Mouse (Mus musculus) midbrain, embryonic 11.5 days (tissue): ENCODE results near the gene Acat2. TPM values are rescaled to one million over a fixed set of nuclear protein-coding genes. Genes with fewer than 3 reads are reported as not detected.
"Not testable (repeated sequence)": the region's sequence is repeated elsewhere in the genome, so short reads cannot be mapped to it uniquely, and the experiment has no call there.

Source experiments
- ATAC-seq: fragments of 200-750 bp; cut with Nextera tagmentation; 2 replicates; pipeline ENCODE4 v1.8.0; 2017; ENCODE audit warnings: moderate TSS enrichment, moderate library complexity; ENCODE audit not compliant: low FRiP score
- DNase-seq: peaks from one replicate; pipeline ENCODE4 v3.0.0; 2015; ENCODE audit warnings: low spot score; ENCODE audit errors: missing footprints
- H3K27ac ChIP-seq: fragments of 300-500 bp; sonication (generic); 2 replicates; pipeline ENCODE4 v1.5.1; 2014; ENCODE audit warnings: low read depth, low read length
- H3K27me3 ChIP-seq: fragments of 300-500 bp; sonication (generic); 2 replicates; pipeline ENCODE4 v1.6.1; 2014; ENCODE audit warnings: mild to moderate bottlenecking, low read length, moderate library complexity, mixed read lengths; ENCODE audit not compliant: control insufficient read depth, insufficient read depth
- H3K36me3 ChIP-seq: fragments of 300-500 bp; sonication (generic); 2 replicates; pipeline ENCODE4 v1.6.1; 2014; ENCODE audit warnings: mild to moderate bottlenecking, low read length, moderate library complexity, mixed read lengths; ENCODE audit not compliant: control insufficient read depth, insufficient read depth
- H3K4me1 ChIP-seq: fragments of 300-500 bp; sonication (generic); 2 replicates; pipeline ENCODE4 v1.6.1; 2014; ENCODE audit warnings: low read length; ENCODE audit not compliant: control insufficient read depth, insufficient read depth
- H3K4me2 ChIP-seq: fragments of 300-500 bp; sonication (generic); 2 replicates; pipeline ENCODE4 v1.6.1; 2014; ENCODE audit warnings: mild to moderate bottlenecking, moderate library complexity
- H3K4me3 ChIP-seq: fragments of 300-500 bp; sonication (generic); 2 replicates; pipeline ENCODE4 v1.5.1; 2014; ENCODE audit warnings: low read depth, low read length
- H3K9ac ChIP-seq: fragments of 300-500 bp; sonication (generic); 2 replicates; pipeline ENCODE4 v1.6.1; 2014; ENCODE audit warnings: low read length
- H3K9me3 ChIP-seq: fragments of 300-500 bp; sonication (generic); 2 replicates; pipeline ENCODE4 v1.6.1; 2016; ENCODE audit warnings: low read length; ENCODE audit not compliant: control insufficient read depth
- WGBS: fragments of 180-500 bp; shearing (Covaris S2); extraction: QIAGEN DNeasy Blood & Tissue Kit; methylation state at CpG from one replicate; pipeline ENCODE4 v1.1.7; 2014; 5-methylcytosine and 5-hydroxymethylcytosine counted together
- polyA plus RNA-seq: library from polyadenylated mRNA; unstranded; fragments of >200 nt; fragmentation: Nextera tagmentation; extraction: Ambion mirVana; gene quantifications from 2 replicates; pipeline ENCODE4 v1.2.1, GENCODE M21; 2014

The Acat2 gene
- polyA plus RNA-seq = 370 and 373 TPM in 2 replicates

GRCm38 (mm10) chr17:12960331-12960873 is at the start of gene Acat2:
Gene Acat2 (minus strand): TSS chr17:12960747.
- DNase-seq = peak; percentile 99
- peak within 1 kb of the TSS; percentile 68 for H3K4me3 ChIP-seq
- peak within 1 kb of the TSS; percentile 69 for H3K4me2 ChIP-seq
- no peaks in the 10 kb centered on the region for H3K9me3 ChIP-seq
- peak; percentile 99 for ATAC-seq
- H3K27ac ChIP-seq = peak within 1 kb of the TSS; percentile 75
- peaks cover 3% of the 10 kb centered on the region; the same call in 1 of the 2 replicates for H3K36me3 ChIP-seq
- no peaks in the 10 kb centered on the region for H3K27me3 ChIP-seq
- whole genome bisulfite sequencing = under 1% methylated on average over 42 of the region's 42 CpGs
- H3K4me1 ChIP-seq = peaks cover 7% of the 10 kb centered on the region
- H3K9ac ChIP-seq = peak within 1 kb of the TSS; percentile 70

- no peak for ATAC-seq
Observed at GRCm38 (mm10) chr17:13009887-13010286, 49.3 kb upstream of the Acat2 start.

GRCm38 (mm10) chr17:13008528-13008927 is 48.0 kb upstream of the Acat2 start:
- peaks cover 4% of the 10 kb centered on the region; the same call in 1 of the 2 replicates for H3K36me3 ChIP-seq
- H3K9me3 ChIP-seq = no peaks in the 10 kb centered on the region
- H3K27ac ChIP-seq = 0 out of 2 replicates have a peak overlapping the region, but pooled peaks have one; percentile 65
- peak overlapping the region; percentile 74 for H3K9ac ChIP-seq
- no peak for DNase-seq
- ATAC-seq = peak; percentile 3; the same call in 1 of the 2 replicates
- peak overlapping the region; percentile 78 for H3K4me3 ChIP-seq
- peaks cover 7% of the 10 kb centered on the region for H3K4me1 ChIP-seq
- no peaks in the 10 kb centered on the region for H3K27me3 ChIP-seq
- WGBS = 2% methylated on average over 10 of the region's 10 CpGs
- peak overlapping the region; percentile 83 for H3K4me2 ChIP-seq

More at GRCm38 (mm10) chr17:13009887-13010286, 49.3 kb upstream of the Acat2 start:
- H3K27ac ChIP-seq = no peak overlapping the region
- no peak overlapping the region for H3K4me2 ChIP-seq
- H3K36me3 ChIP-seq = peaks cover 7% of the 10 kb centered on the region
- H3K4me1 ChIP-seq = peaks cover 7% of the 10 kb centered on the region
- H3K9ac ChIP-seq = no peak overlapping the region
- H3K4me3 ChIP-seq = no peak overlapping the region
- no peaks in the 10 kb centered on the region for H3K9me3 ChIP-seq
- WGBS = 44% methylated on average over 3 of the region's 3 CpGs
- DNase-seq = peak; percentile 83
- H3K27me3 ChIP-seq = no peaks in the 10 kb centered on the region

GRCm38 (mm10) chr17:13007730-13008425 is 47.3 kb upstream of the Acat2 start:
- ATAC-seq (peak; percentile 98), DNase-seq (peak; percentile 99)
- Histone ChIP-seq H3K27ac (peak overlapping the region; percentile 65), H3K27me3 (no peaks in the 10 kb centered on the region), H3K36me3 (peaks cover 3% of the 10 kb centered on the region; the same call in 1 of the 2 replicates), H3K4me2 (peak overlapping the region; percentile 83), H3K4me3 (peak overlapping the region; percentile 78), H3K9me3 (no peaks in the 10 kb centered on the region), H3K9ac (peak overlapping the region; percentile 74), H3K4me1 (peaks cover 7% of the 10 kb centered on the region)
- under 1% methylated on average over 75 of the region's 76 CpGs for WGBS

GRCm38 (mm10) chr17:13006984-13007383 is 46.4 kb upstream of the Acat2 start:
- Histone ChIP-seq H3K27me3 (no peaks in the 10 kb centered on the region), H3K4me2 (peak overlapping the region; percentile 83), H3K9me3 (no peaks in the 10 kb centered on the region), H3K4me1 (peaks cover 7% of the 10 kb centered on the region), H3K36me3 (no peaks in the 10 kb centered on the region; the same call in 1 of the 2 replicates), H3K4me3 (peak overlapping the region; percentile 78; the same call in 1 of the 2 replicates), H3K9ac (peak overlapping the region; percentile 74; the same call in 1 of the 2 replicates), H3K27ac (no peak overlapping the region)
- WGBS = 55% methylated on average over 5 of the region's 5 CpGs
- ATAC-seq (no peak), DNase-seq (peak; percentile 83)

- not testable (repeated sequence) for H3K36me3 ChIP-seq, H3K27me3 ChIP-seq, H3K9me3 ChIP-seq, ATAC-seq, DNase-seq, H3K4me1 ChIP-seq
- Histone ChIP-seq H3K27ac (peak within 1 kb of the TSS; percentile 17), H3K9ac (peak within 1 kb of the TSS; percentile 74), H3K4me2 (peak within 1 kb of the TSS; percentile 83), H3K4me3 (peak within 1 kb of the TSS; percentile 78)
- 85% methylated on average over 2 of the region's 2 CpGs for WGBS
Observed at GRCm38 (mm10) chr17:13006546-13006945, 46.0 kb upstream of the Acat2 start, which contains the start of gene Sod2. Gene Sod2 (plus strand): TSS chr17:13006846.

- not testable (repeated sequence) for DNase-seq, ATAC-seq, H3K9me3 ChIP-seq, H3K4me2 ChIP-seq, H3K27ac ChIP-seq, H3K36me3 ChIP-seq, H3K27me3 ChIP-seq, H3K4me1 ChIP-seq, H3K4me3 ChIP-seq, H3K9ac ChIP-seq
- 77% methylated on average over 2 of the region's 2 CpGs for WGBS
Observed at GRCm38 (mm10) chr17:13004436-13004835, 43.9 kb upstream of the Acat2 start.

GRCm38 (mm10) chr17:13002243-13002642 is 41.7 kb upstream of the Acat2 start:
- WGBS = 94% methylated on average over 5 of the region's 5 CpGs

GRCm38 (mm10) chr17:12999069-12999468 is 38.5 kb upstream of the Acat2 start:
- DNase-seq = no peak
- WGBS = 76% methylated on average over 6 of the region's 6 CpGs
- Histone ChIP-seq H3K36me3 (no peaks in the 10 kb centered on the region), H3K4me1 (no peaks in the 10 kb centered on the region), H3K27ac (no peak overlapping the region), H3K9me3 (no peaks in the 10 kb centered on the region), H3K27me3 (no peaks in the 10 kb centered on the region), H3K4me3 (no peak overlapping the region), H3K4me2 (no peak overlapping the region), H3K9ac (no peak overlapping the region)
- ATAC-seq = no peak

More at GRCm38 (mm10) chr17:13002243-13002642, 41.7 kb upstream of the Acat2 start:
- H3K36me3 ChIP-seq, H3K4me3 ChIP-seq, H3K9ac ChIP-seq, DNase-seq, H3K27ac ChIP-seq, H3K4me2 ChIP-seq, ATAC-seq, H3K4me1 ChIP-seq, H3K27me3 ChIP-seq, H3K9me3 ChIP-seq: not testable (repeated sequence)
